Mouse (Mus musculus): Measurements from ENCODE around the gene Cped1. TPM values are rescaled to one million over a fixed set of nuclear protein-coding genes. Genes with fewer than 3 reads are reported as not detected.

Cped1 gene
- polyA plus RNA-seq, 1 experiment from 2014 or later: 8.4 TPM

GRCm38 (mm10) chr6:22288737-22289460 lies 303.2 kb downstream of the Cped1 start:
- Histone ChIP-seq H3K9me3 (no peaks in the 10 kb centered on the region), H3K4me3 (peak overlapping the region; percentile 55), H3K27me3 (ENCODE audit: insufficient read depth, poor library complexity, severe bottlenecking) (peaks cover 54% of the 10 kb centered on the region), H3K36me3 (no peaks in the 10 kb centered on the region), H3K4me1 (peaks cover 20% of the 10 kb centered on the region), H3K27ac (no peak overlapping the region)
- no peak for DNase-seq (ENCODE audit: low spot score)
- WGBS: 2% methylated on average over 38 of the region's 38 CpGs

- WGBS: 3% methylated on average over 21 of the region's 21 CpGs
- Histone ChIP-seq H3K27me3 (ENCODE audit: insufficient read depth, poor library complexity, severe bottlenecking) (peaks cover 54% of the 10 kb centered on the region), H3K27ac (no peak overlapping the region), H3K9me3 (no peaks in the 10 kb centered on the region), H3K36me3 (no peaks in the 10 kb centered on the region), H3K4me3 (peak overlapping the region; percentile 55), H3K4me1 (peaks cover 20% of the 10 kb centered on the region)
- DNase-seq (ENCODE audit: low spot score): no peak
These were observed 303.8 kb downstream of the Cped1 start for GRCm38 (mm10) chr6:22289461-22290021.

- DNase-seq (ENCODE audit: low spot score): no peak
- peaks cover 20% of the 10 kb centered on the region for H3K4me1 ChIP-seq
- H3K36me3 ChIP-seq: no peaks in the 10 kb centered on the region
- WGBS: 73% methylated on average over 8 of the region's 8 CpGs
- H3K27me3 ChIP-seq (ENCODE audit: insufficient read depth, poor library complexity, severe bottlenecking): peaks cover 54% of the 10 kb centered on the region
- no peaks in the 10 kb centered on the region for H3K9me3 ChIP-seq
- no peak overlapping the region for H3K27ac ChIP-seq
- no peak overlapping the region for H3K4me3 ChIP-seq
These were observed 305.1 kb downstream of the Cped1 start for GRCm38 (mm10) chr6:22290790-22291189.

GRCm38 (mm10) chr6:22292056-22292455 lies 306.3 kb downstream of the Cped1 start:
- DNase-seq (ENCODE audit: low spot score): no peak
- peaks cover 20% of the 10 kb centered on the region for H3K4me1 ChIP-seq
- no peaks in the 10 kb centered on the region for H3K9me3 ChIP-seq
- no peaks in the 10 kb centered on the region for H3K36me3 ChIP-seq
- no peak overlapping the region for H3K4me3 ChIP-seq
- WGBS: 30% methylated on average over 4 of the region's 4 CpGs
- H3K27me3 ChIP-seq (ENCODE audit: insufficient read depth, poor library complexity, severe bottlenecking): peaks cover 42% of the 10 kb centered on the region
- no peak overlapping the region for H3K27ac ChIP-seq

GRCm38 (mm10) chr6:22293922-22294321 lies 308.2 kb downstream of the Cped1 start:
- Histone ChIP-seq H3K9me3 (no peaks in the 10 kb centered on the region), H3K36me3 (no peaks in the 10 kb centered on the region), H3K4me3 (no peak overlapping the region), H3K4me1 (peaks cover 8% of the 10 kb centered on the region), H3K27ac (no peak overlapping the region), H3K27me3 (ENCODE audit: insufficient read depth, poor library complexity, severe bottlenecking) (peaks cover 23% of the 10 kb centered on the region)
- DNase-seq (ENCODE audit: low spot score): no peak
- 53% methylated on average over 3 of the region's 3 CpGs for WGBS

GRCm38 (mm10) chr6:22297028-22297427 lies 311.3 kb downstream of the Cped1 start:
- DNase-seq (ENCODE audit: low spot score): no peak
- H3K4me3 ChIP-seq: no peak overlapping the region
- H3K4me1 ChIP-seq: no peaks in the 10 kb centered on the region
- no peak overlapping the region for H3K27ac ChIP-seq
- H3K36me3 ChIP-seq: no peaks in the 10 kb centered on the region
- 74% methylated on average over 6 of the region's 6 CpGs for WGBS
- H3K9me3 ChIP-seq: no peaks in the 10 kb centered on the region
- no peaks in the 10 kb centered on the region; the same call in 1 of the 2 replicates for H3K27me3 ChIP-seq (ENCODE audit: insufficient read depth, poor library complexity, severe bottlenecking)

GRCm38 (mm10) chr6:22298059-22298458 lies 312.3 kb downstream of the Cped1 start:
- no peak for DNase-seq (ENCODE audit: low spot score)
- 46% methylated on average over 14 of the region's 14 CpGs for WGBS

More at GRCm38 (mm10) chr6:22298059-22298458, 312.3 kb downstream of the Cped1 start:
- H3K4me3 ChIP-seq: no peak overlapping the region
- no peaks in the 10 kb centered on the region for H3K9me3 ChIP-seq
- no peaks in the 10 kb centered on the region for H3K27me3 ChIP-seq (ENCODE audit: insufficient read depth, poor library complexity, severe bottlenecking)
- H3K4me1 ChIP-seq: no peaks in the 10 kb centered on the region
- no peaks in the 10 kb centered on the region for H3K36me3 ChIP-seq
- H3K27ac ChIP-seq: no peak overlapping the region

Other genes starting within 250 kb of the Cped1 start
- 67.3 and 67.5 TPM in 2 replicates for gene Tspan12, start 133.4 kb upstream of the Cped1 start, polyA plus RNA-seq (2016; fragmentation: Nextera tagmentation; extraction: Ambion mirVana)
- 30.1 and 38.7 TPM in 2 replicates for gene Ing3, start 36.3 kb upstream of the Cped1 start, polyA plus RNA-seq (2016; fragmentation: Nextera tagmentation; extraction: Ambion mirVana)

Data from heart, embryonic 10.5 days (tissue).